Mouse (Mus musculus): ENCODE measurements around the gene Olfr1532-ps1.
"Not testable (repeated sequence)": the region's sequence is repeated elsewhere in the genome, so short reads cannot be mapped to it uniquely, and the experiment has no call there.

The Olfr1532-ps1 gene

GRCm38 (mm10) chr7:106907676-106908075 lies at the start of gene Olfr1532-ps1:
Gene Olfr1532-ps1, plus strand, starts transcription at chr7:106908001.
- DNase-seq (ENCODE audit: low spot score in 2 of 2) = no peak

GRCm38 (mm10) chr7:106862885-106863284 lies 44.9 kb upstream of the Olfr1532-ps1 start, which contains the start of gene Olfr704:
Gene Olfr704, plus strand, starts transcription at chr7:106863185.
- no peak for DNase-seq (ENCODE audit: low spot score in 2 of 2)

GRCm38 (mm10) chr7:106876791-106877190 lies 31.0 kb upstream of the Olfr1532-ps1 start, which contains the start of gene Olfr705:
Gene Olfr705, minus strand, starts transcription at chr7:106876891.
- DNase-seq (ENCODE audit: low spot score in 2 of 2) = no peak

GRCm38 (mm10) chr7:106888062-106888461 lies 19.7 kb upstream of the Olfr1532-ps1 start, which contains the start of gene Olfr706:
Gene Olfr706, minus strand, starts transcription at chr7:106888162.
- no peak for DNase-seq (ENCODE audit: low spot score in 2 of 2)

- not testable (repeated sequence) for DNase-seq (ENCODE audit: low spot score in 2 of 2)
Measured at GRCm38 (mm10) chr7:106901141-106901540, 6.7 kb upstream of the Olfr1532-ps1 start, which contains the start of gene Olfr707. Gene Olfr707, minus strand, starts transcription at chr7:106901241.

GRCm38 (mm10) chr7:106920961-106921360 lies 13.2 kb downstream of the Olfr1532-ps1 start:
- DNase-seq (ENCODE audit: low spot score in 2 of 2) = peak in 1 of 2 experiments; percentile 7

- DNase-seq (ENCODE audit: low spot score in 2 of 2) = no peak
Measured at GRCm38 (mm10) chr7:106932119-106932518, 24.3 kb downstream of the Olfr1532-ps1 start, which contains the start of gene Olfr709-ps1. Gene Olfr709-ps1, minus strand, starts transcription at chr7:106932219.

GRCm38 (mm10) chr7:106948212-106948611 lies 40.4 kb downstream of the Olfr1532-ps1 start, which contains the start of gene Olfr710:
Gene Olfr710, minus strand, starts transcription at chr7:106948312.
- no peak for DNase-seq (ENCODE audit: low spot score in 2 of 2)

GRCm38 (mm10) chr7:106963837-106964236 lies 56.0 kb downstream of the Olfr1532-ps1 start, which contains the start of gene Olfr6:
Gene Olfr6, minus strand, starts transcription at chr7:106963937.
- no peak for DNase-seq (ENCODE audit: low spot score in 2 of 2)

Measured in spleen, postnatal 14 days (tissue).